Mouse (Mus musculus) CH12.LX (cell line): Measurements from ENCODE around the gene Ccdc184. TPM values are rescaled to one million over a fixed set of nuclear protein-coding genes. Genes with fewer than 3 reads are reported as not detected.

Experiments
- DNase-seq: peaks from one replicate; pipeline ENCODE4 v3.0.0-alpha.2; 2013; ENCODE audit errors: extremely low read depth
- H3K27ac ChIP-seq: 2 replicates; pipeline ENCODE4 v1.5.1; 2012; ENCODE audit warnings: low read depth, mild to moderate bottlenecking, control low read depth, moderate library complexity; ENCODE audit not compliant: insufficient read depth
- H3K27me3 ChIP-seq: replicated peaks from 2 replicates; pipeline ENCODE3; 2012; ENCODE audit warnings: inconsistent platforms
- H3K36me3 ChIP-seq, 2 experiments: replicated peaks in 1 of 2; 2 replicates each; pipeline versions ENCODE3 to v1.6.1; 2012; ENCODE audit warnings: inconsistent platforms in 1 of 2, low read length in 1 of 2, mild to moderate bottlenecking in 1 of 2, mixed read lengths in 1 of 2, moderate library complexity in 1 of 2; ENCODE audit not compliant: control insufficient read depth in 1 of 2, insufficient read depth in 1 of 2
- H3K4me1 ChIP-seq, 2 experiments: 2 replicates each; pipeline ENCODE4 v1.6.1; 2012; ENCODE audit warnings: inconsistent platforms in 1 of 2, moderate library complexity in 1 of 2; ENCODE audit not compliant: insufficient read depth in 2 of 2, control insufficient read depth in 1 of 2
- H3K4me2 ChIP-seq: 2 replicates; pipeline ENCODE4 v1.6.1; 2012; ENCODE audit warnings: low read depth, mild to moderate bottlenecking, control low read depth; ENCODE audit not compliant: poor library complexity, insufficient read depth, severe bottlenecking
- H3K4me3 ChIP-seq, 3 experiments: fragments of 150-350 bp in 1 of 3; sonication (generic) in 1 of 3; replicated peaks in 1 of 3; 2 replicates each; pipeline versions ENCODE3 to v1.5.1; 2011 to 2012; ENCODE audit warnings: low read depth in 2 of 3, low read length in 2 of 3, mild to moderate bottlenecking in 2 of 3, moderate library complexity in 2 of 3, control low read depth in 1 of 3, improper control_type of control experiment in 1 of 3, inconsistent platforms in 1 of 3, mixed read lengths in 1 of 3; ENCODE audit not compliant: poor library complexity in 1 of 3
- H3K79me2 ChIP-seq: replicated peaks from 2 replicates; pipeline ENCODE4 v1.6.1; 2012; ENCODE audit warnings: mild to moderate bottlenecking, moderate library complexity; ENCODE audit not compliant: control insufficient read depth, poor library complexity, insufficient read depth, severe bottlenecking; ENCODE audit errors: extremely low read depth
- H3K9ac ChIP-seq: 2 replicates; pipeline ENCODE4 v1.6.1; 2012; ENCODE audit warnings: low read depth, mild to moderate bottlenecking, control low read depth, moderate library complexity; ENCODE audit not compliant: insufficient read depth
- H3K9me3 ChIP-seq: replicated peaks from 2 replicates; pipeline ENCODE3; 2012; ENCODE audit warnings: low read length, inconsistent platforms, mixed read lengths
- BHLHE40 ChIP-seq: IDR thresholded peaks from 2 replicates; pipeline ENCODE4 v1.6.1; 2011; ENCODE audit warnings: mild to moderate bottlenecking, low read depth, low read length, improper control_type of control experiment
- CHD1 ChIP-seq: IDR thresholded peaks from 2 replicates; pipeline ENCODE4 v1.6.1; 2012; ENCODE audit warnings: low read depth, low read length, improper control_type of control experiment, inconsistent platforms
- CTCF ChIP-seq, 2 experiments: IDR thresholded peaks in 1 of 2; conservative IDR thresholded peaks in 1 of 2; 2 replicates each; pipeline ENCODE4 v1.5.1; 2011 to 2012; ENCODE audit warnings: low read depth in 2 of 2, low read length in 2 of 2, improper control_type of control experiment in 1 of 2, inconsistent platforms in 1 of 2, mild to moderate bottlenecking in 1 of 2, moderate library complexity in 1 of 2
- EP300 ChIP-seq: IDR thresholded peaks from 2 replicates; pipeline ENCODE4 v1.6.1; 2011; ENCODE audit warnings: low read length, improper control_type of control experiment
- ETS1 ChIP-seq: conservative IDR thresholded peaks from 2 replicates; pipeline ENCODE4 v1.6.1; 2012; ENCODE audit warnings: low read depth, mild to moderate bottlenecking, inconsistent platforms, low read length, improper control_type of control experiment, moderate library complexity
- IRF4 ChIP-seq: IDR thresholded peaks from 2 replicates; pipeline ENCODE4 v1.6.1; 2014; ENCODE audit warnings: low read depth, mild to moderate bottlenecking, inconsistent platforms, low read length, improper control_type of control experiment
- JUN ChIP-seq: IDR thresholded peaks from 2 replicates; pipeline ENCODE4 v1.6.1; 2011; ENCODE audit warnings: low read depth, mild to moderate bottlenecking, low read length, improper control_type of control experiment, moderate library complexity; ENCODE audit not compliant: insufficient read depth
- JUND ChIP-seq: conservative IDR thresholded peaks from 2 replicates; pipeline ENCODE4 v1.6.1; 2011; ENCODE audit warnings: low read depth, low read length, improper control_type of control experiment
- MAX ChIP-seq: IDR thresholded peaks from 2 replicates; pipeline ENCODE4 v1.6.1; 2011; ENCODE audit warnings: low read length, improper control_type of control experiment
- MAZ ChIP-seq: IDR thresholded peaks from 2 replicates; pipeline ENCODE4 v1.6.1; 2012; ENCODE audit warnings: low read depth, mild to moderate bottlenecking, inconsistent platforms, low read length, improper control_type of control experiment, moderate library complexity
- MEF2A ChIP-seq: IDR thresholded peaks from 2 replicates; pipeline ENCODE4 v1.6.1; 2014; ENCODE audit warnings: low read depth, mild to moderate bottlenecking, inconsistent platforms, low read length, improper control_type of control experiment, borderline replicate concordance
- MXI1 ChIP-seq: IDR thresholded peaks from 2 replicates; pipeline ENCODE4 v1.6.1; 2011; ENCODE audit warnings: mild to moderate bottlenecking, low read depth, low read length, improper control_type of control experiment
- NELFE ChIP-seq: IDR thresholded peaks from 2 replicates; pipeline ENCODE4 v1.6.1; 2011; ENCODE audit warnings: low read depth, low read length, improper control_type of control experiment
- PAX5 ChIP-seq: IDR thresholded peaks from 2 replicates; pipeline ENCODE4 v1.6.1; 2012; ENCODE audit warnings: low read length, inconsistent platforms, mixed read lengths
- POLR2AphosphoS2 ChIP-seq: IDR thresholded peaks from 2 replicates; pipeline ENCODE4 v1.6.1; 2011; ENCODE audit warnings: low read depth, low read length, improper control_type of control experiment
- RAD21 ChIP-seq: IDR thresholded peaks from 2 replicates; pipeline ENCODE4 v1.6.1; 2011; ENCODE audit warnings: low read depth, mild to moderate bottlenecking, low read length, improper control_type of control experiment, moderate library complexity
- SIN3A ChIP-seq: IDR thresholded peaks from 2 replicates; pipeline ENCODE4 v1.6.1; 2012; ENCODE audit warnings: low read length, improper control_type of control experiment, inconsistent platforms
- SMC3 ChIP-seq: IDR thresholded peaks from 2 replicates; pipeline ENCODE4 v1.6.1; 2011; ENCODE audit warnings: low read depth, low read length, improper control_type of control experiment
- UBTF ChIP-seq: IDR thresholded peaks from 2 replicates; pipeline ENCODE4 v1.6.1; 2012; ENCODE audit warnings: low read depth, mild to moderate bottlenecking, inconsistent platforms, low read length, improper control_type of control experiment, moderate library complexity
- USF1 ChIP-seq: IDR thresholded peaks from 2 replicates; pipeline ENCODE4 v1.6.1; 2014; ENCODE audit warnings: low read depth, mild to moderate bottlenecking, inconsistent platforms, low read length, improper control_type of control experiment
- USF2 ChIP-seq: conservative IDR thresholded peaks from 2 replicates; pipeline ENCODE4 v1.6.1; 2011; ENCODE audit warnings: low read depth, low read length, improper control_type of control experiment
- ZKSCAN1 ChIP-seq: IDR thresholded peaks from 2 replicates; pipeline ENCODE4 v1.6.1; 2012; ENCODE audit warnings: low read depth, inconsistent platforms, low read length, improper control_type of control experiment, borderline replicate concordance
- ZNF384 ChIP-seq: IDR thresholded peaks from 2 replicates; pipeline ENCODE4 v1.6.1; 2012; ENCODE audit warnings: low read depth, low read length, improper control_type of control experiment, inconsistent platforms
- dilution Hi-C: fragments of 300-500 bp; cut with MboI; formaldehyde crosslinking; loops from 2 replicates; pipeline ENCODE4 v1.14.3; 2020; ENCODE audit warnings: low sequenced_read_pairs; ENCODE audit not compliant: extremely low pct_unique_long_range_greater_than_20kb, extremely low pct_ligation_motif_present
- in situ Hi-C: fragments of 300-500 bp; cut with MboI; formaldehyde crosslinking; loops from 3 replicates; pipeline ENCODE4 v1.14.3; 2019; ENCODE audit warnings: low sequenced_read_pairs, low pct_ligation_motif_present, low pct_unique_long_range_greater_than_20kb, mixed read lengths
- polyA plus RNA-seq: library from polyadenylated mRNA; unstranded; fragments of >175 nt; gene quantifications from 2 replicates; pipeline ENCODE4 v1.2.1, GENCODE M21; 2012; ENCODE audit warnings: low read depth; ENCODE audit not compliant: insufficient read length
- total RNA-seq, 2 experiments: library from RNA; depleted of rRNA; stranded (reverse); fragments of 300-350 nt in 1 of 2; fragments of >200 nt in 1 of 2; gene quantifications; 2 replicates each; pipeline ENCODE4 v1.2.3; 2012 to 2014

Gene Ccdc184
- total and polyA plus RNA-seq, 3 experiments = 0.04 to 0.17 TPM; not detected in 1

GRCm38 (mm10) chr15:98142515-98142914 is 24.4 kb upstream of the Ccdc184 start:
- in situ Hi-C loops = no loop called here
- Histone ChIP-seq H3K27ac (no peak overlapping the region), H3K36me3 (peaks cover 32 to 50% of the 10 kb centered on the region in 2 experiments), H3K9me3 (no peaks in the 10 kb centered on the region), H3K9ac (no peak overlapping the region)
- TF ChIP-seq USF1 (no peak), JUND (no peak), ZNF384 (no peak)
- TF ChIP-seq, all 38 proteins: peak for 0
- H3K79me2 ChIP-seq = peaks cover 17% of the 10 kb centered on the region
- no peak for DNase-seq
- H3K27me3 ChIP-seq = no peaks in the 10 kb centered on the region
- H3K4me2 ChIP-seq = no peak overlapping the region
- peaks cover 0 to 17% of the 10 kb centered on the region in 2 experiments; a peak in 2 of 4 replicates for H3K4me1 ChIP-seq
- no peak overlapping the region for H3K4me3 ChIP-seq
- dilution Hi-C loops = no loop called here

- Histone ChIP-seq H3K79me2 (peaks cover 17% of the 10 kb centered on the region), H3K27ac (no peak overlapping the region), H3K9ac (peak overlapping the region; percentile 57), H3K27me3 (peaks cover 1% of the 10 kb centered on the region), H3K9me3 (peaks cover 7% of the 10 kb centered on the region), H3K4me3 (peak overlapping the region; percentile 61 to 87 (median 85))
- dilution Hi-C loops = no loop called here
- no peak for DNase-seq
- TF ChIP-seq ZNF384 = no peak
- no peak for TF ChIP-seq JUN
- no peak; the same call in 1 of the 2 replicates for TF ChIP-seq ETS1
- no peak for TF ChIP-seq CTCF (conservative IDR thresholded peaks at IDR 0.05 in 1 of 2, IDR thresholded peaks at IDR 0.05 in 1 of 2; ENCODE audit: low read depth in 2 of 2, low read length in 2 of 2)
- no peak for TF ChIP-seq RAD21
- no peak for TF ChIP-seq UBTF
- TF ChIP-seq PAX5 = no peak
- TF ChIP-seq, all 38 proteins: peak for 0
- peaks cover 0 to 14% of the 10 kb centered on the region in 2 experiments; a peak in 2 of 4 replicates for H3K4me1 ChIP-seq
- peak overlapping the region; percentile 99 for H3K4me2 ChIP-seq
- in situ Hi-C loops = no loop called here
- peaks cover 20 to 28% of the 10 kb centered on the region in 2 experiments for H3K36me3 ChIP-seq
Observed at GRCm38 (mm10) chr15:98144861-98145507, 22.0 kb upstream of the Ccdc184 start.

GRCm38 (mm10) chr15:98145559-98146181 is 21.3 kb upstream of the Ccdc184 start:
- dilution Hi-C loops (no loop called here), in situ Hi-C loops (no loop called here)
- Histone ChIP-seq H3K27ac (no peak overlapping the region), H3K4me3 (peak overlapping the region; percentile 61 to 87 (median 85)), H3K9ac (peak overlapping the region; percentile 57), H3K36me3 (peaks cover 16 to 22% of the 10 kb centered on the region in 2 experiments), H3K27me3 (peaks cover 4% of the 10 kb centered on the region), H3K79me2 (peaks cover 17% of the 10 kb centered on the region), H3K4me1 (peaks cover 0 to 14% of the 10 kb centered on the region in 2 experiments; a peak in 2 of 4 replicates), H3K9me3 (peaks cover 7% of the 10 kb centered on the region), H3K4me2 (peak overlapping the region; percentile 63)
- DNase-seq = peak; percentile 93
- no peak; the same call in none of the 2 replicates for TF ChIP-seq SIN3A
- no peak for TF ChIP-seq MEF2A
- no peak for TF ChIP-seq USF2
- TF ChIP-seq POLR2AphosphoS2 = no peak; the same call in 1 of the 2 replicates
- no peak for TF ChIP-seq EP300
- TF ChIP-seq CTCF (conservative IDR thresholded peaks at IDR 0.05 in 1 of 2, IDR thresholded peaks at IDR 0.05 in 1 of 2; ENCODE audit: low read depth in 2 of 2, low read length in 2 of 2) = no peak
- TF ChIP-seq ETS1 = no peak; the same call in 1 of the 2 replicates
- TF ChIP-seq UBTF = peak; percentile 37; the same call in 1 of the 2 replicates
- peak; percentile 59 for TF ChIP-seq MAX
- TF ChIP-seq MXI1 = peak; percentile 78
- no peak for TF ChIP-seq ZKSCAN1
- no peak for TF ChIP-seq PAX5
- no peak for TF ChIP-seq JUN
- TF ChIP-seq BHLHE40 = peak; percentile 0; the same call in 1 of the 2 replicates
- peak; percentile 74 for TF ChIP-seq NELFE
- no peak for TF ChIP-seq SMC3
- TF ChIP-seq MAZ = no peak
- no peak for TF ChIP-seq CHD1
- TF ChIP-seq IRF4 = no peak
